Mouse (Mus musculus): ENCODE data around the gene C3. TPM values are rescaled to one million over a fixed set of nuclear protein-coding genes. Genes with fewer than 3 reads are reported as not detected.

The C3 gene
- polyA plus RNA-seq, 1 experiment from 2014 or later, result 2.7 TPM

Small RNAs within 50 kb of the gene (microRNA-seq; reads per million reads assigned to microRNA genes)
- not detected for gene Mir6978

Other genes starting within 250 kb of the C3 start
- gene Acer1, start 246.0 kb downstream of the C3 start, polyA plus RNA-seq (2014; fragmentation: Nextera tagmentation; extraction: Ambion mirVana), result not detected in 2 replicates
- gene Clpp, start 237.8 kb downstream of the C3 start, polyA plus RNA-seq (2014; fragmentation: Nextera tagmentation; extraction: Ambion mirVana), result 163 and 172 TPM in 2 replicates
- gene Alkbh7, start 230.8 kb downstream of the C3 start, polyA plus RNA-seq (2014; fragmentation: Nextera tagmentation; extraction: Ambion mirVana), result 55.7 and 56.5 TPM in 2 replicates
- 0.47 and 0.68 TPM in 2 replicates for gene Pspn, start 228.1 kb downstream of the C3 start, polyA plus RNA-seq (2014; fragmentation: Nextera tagmentation; extraction: Ambion mirVana)
- gene Gtf2f1, start 216.8 kb downstream of the C3 start, polyA plus RNA-seq (2014; fragmentation: Nextera tagmentation; extraction: Ambion mirVana), result 54.5 and 58.2 TPM in 2 replicates
- gene Gm17949, start 216.7 kb downstream of the C3 start, polyA plus RNA-seq (2014; fragmentation: Nextera tagmentation; extraction: Ambion mirVana), result 0.28 and 0.40 TPM in 2 replicates
- 36.0 and 38.1 TPM in 2 replicates for gene Khsrp, start 196.6 kb downstream of the C3 start, polyA plus RNA-seq (2014; fragmentation: Nextera tagmentation; extraction: Ambion mirVana)
- gene Slc25a41, start 186.5 kb downstream of the C3 start, polyA plus RNA-seq (2014; fragmentation: Nextera tagmentation; extraction: Ambion mirVana), result not detected in 2 replicates
- gene Crb3, start 169.0 kb downstream of the C3 start, polyA plus RNA-seq (2014; fragmentation: Nextera tagmentation; extraction: Ambion mirVana), result 4.0 and 4.2 TPM in 2 replicates
- 40.6 and 46.8 TPM in 2 replicates for gene Slc25a23, start 168.3 kb downstream of the C3 start, polyA plus RNA-seq (2014; fragmentation: Nextera tagmentation; extraction: Ambion mirVana)
- gene Dennd1c, start 149.6 kb downstream of the C3 start, polyA plus RNA-seq (2014; fragmentation: Nextera tagmentation; extraction: Ambion mirVana), result 2.8 and 3.6 TPM in 2 replicates
- 312 and 331 TPM in 2 replicates for gene Tubb4a, start 140.4 kb downstream of the C3 start, polyA plus RNA-seq (2014; fragmentation: Nextera tagmentation; extraction: Ambion mirVana)
- 5.6 and 6.2 TPM in 2 replicates for gene Tnfsf9, start 122.8 kb downstream of the C3 start, polyA plus RNA-seq (2014; fragmentation: Nextera tagmentation; extraction: Ambion mirVana)
- gene Cd70, start 78.4 kb downstream of the C3 start, polyA plus RNA-seq (2014; fragmentation: Nextera tagmentation; extraction: Ambion mirVana), result 1.5 and 1.7 TPM in 2 replicates
- gene Tnfsf14, start 34.0 kb downstream of the C3 start, polyA plus RNA-seq (2014; fragmentation: Nextera tagmentation; extraction: Ambion mirVana), result 0.13 TPM in 1 of 2 replicates, not detected in the other
- 22.1 and 24.3 TPM in 2 replicates for gene Gpr108, start 20.3 kb upstream of the C3 start, polyA plus RNA-seq (2014; fragmentation: Nextera tagmentation; extraction: Ambion mirVana)
- gene Trip10, start 21.3 kb upstream of the C3 start, polyA plus RNA-seq (2014; fragmentation: Nextera tagmentation; extraction: Ambion mirVana), result 9.5 and 10.1 TPM in 2 replicates
- 1.7 TPM in 2 replicates for gene Vav1, start 51.0 kb upstream of the C3 start, polyA plus RNA-seq (2014; fragmentation: Nextera tagmentation; extraction: Ambion mirVana)
- gene Adgre1, start 130.6 kb upstream of the C3 start, polyA plus RNA-seq (2014; fragmentation: Nextera tagmentation; extraction: Ambion mirVana), result 4.9 and 5.5 TPM in 2 replicates

Measured in hindbrain, embryonic 14.5 days (tissue).